Mouse (Mus musculus) neural tube, embryonic 10.5 days (tissue): Measurements from ENCODE around the gene Apol9b.
"Not testable (repeated sequence)": the region's sequence is repeated elsewhere in the genome, so short reads cannot be mapped to it uniquely, and the experiment has no call there.

ENCODE experiments used
- DNase-seq: peaks from one replicate; pipeline ENCODE4 v3.0.0-alpha.2; 2017; ENCODE audit warnings: low spot score; ENCODE audit errors: extremely low spot score

Apol9b gene

DNA sequence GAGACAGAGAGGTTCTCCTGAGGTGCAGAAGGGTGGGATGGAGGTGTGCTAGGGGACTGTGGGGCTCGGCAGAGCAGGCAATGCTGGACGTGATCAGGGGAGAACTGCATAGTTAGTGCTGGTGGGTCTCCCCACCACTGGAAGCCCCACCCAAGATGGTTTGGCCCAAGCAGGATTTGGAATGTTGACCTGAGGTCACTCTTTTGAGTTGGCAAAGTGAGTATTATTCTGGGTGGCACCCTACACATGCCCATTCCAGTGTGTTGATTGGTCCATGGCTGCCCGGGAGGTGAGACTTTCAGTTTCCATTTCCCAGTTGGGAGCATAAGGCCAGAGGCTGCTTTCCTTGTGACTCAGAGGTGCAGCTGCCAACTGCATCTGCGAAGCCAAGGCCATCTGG, at the start of gene Apol9b:
Gene Apol9b (plus strand): TSS at position 301 of the 400 bp plus-strand sequence.
- not testable (repeated sequence) for DNase-seq

- peak; percentile 27 for DNase-seq
These were observed 44.9 kb upstream of the Apol9b start for GRCm38 (mm10) chr15:77683944-77684343.

GRCm38 (mm10) chr15:77691532-77692311, 37.1 kb upstream of the Apol9b start:
- DNase-seq = peak; percentile 24

DNA sequence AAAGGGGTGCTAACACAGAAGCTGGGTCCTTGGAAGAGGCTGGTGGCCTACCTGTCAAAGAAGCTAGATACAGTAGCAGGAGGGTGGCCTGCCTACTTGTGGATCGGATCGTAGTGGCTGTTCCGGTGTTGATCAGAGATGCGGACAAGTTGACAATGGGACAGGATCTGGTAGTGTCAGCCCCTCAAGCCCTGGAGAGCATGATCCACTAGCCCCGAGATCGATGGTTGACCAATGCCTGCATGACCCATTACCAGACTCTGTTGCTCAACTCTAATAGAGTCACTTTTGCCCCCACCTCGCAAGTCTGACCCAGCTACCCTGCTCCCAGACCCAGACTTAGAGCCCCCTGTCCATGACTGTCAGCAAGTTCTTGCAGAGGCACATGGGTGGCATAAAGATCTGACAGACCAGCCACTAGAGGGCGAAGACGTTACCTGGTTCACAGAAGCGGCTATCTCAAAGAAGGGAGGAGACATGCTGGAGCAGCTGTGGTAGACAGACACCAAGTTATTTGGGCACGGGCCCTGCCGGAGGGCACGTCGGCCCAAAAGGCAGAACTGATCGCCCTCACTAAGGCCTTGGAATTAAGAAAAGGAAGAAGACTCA, 34.0 kb upstream of the Apol9b start:
- peak; percentile 22 for DNase-seq

- DNase-seq = not testable (repeated sequence)
These were observed 30.2 kb upstream of the Apol9b start, which contains the start of gene Apol7e for GRCm38 (mm10) chr15:77698656-77699055. Apol7e (plus strand) TSS chr15:77698857.

- DNase-seq = not testable (repeated sequence)
These were observed 23.5 kb upstream of the Apol9b start for GRCm38 (mm10) chr15:77705306-77705705.

- DNase-seq = not testable (repeated sequence)
These were observed 19.9 kb upstream of the Apol9b start for GRCm38 (mm10) chr15:77708936-77709335.

GRCm38 (mm10) chr15:77718240-77718639, 10.6 kb upstream of the Apol9b start:
- DNase-seq = not testable (repeated sequence)

DNA sequence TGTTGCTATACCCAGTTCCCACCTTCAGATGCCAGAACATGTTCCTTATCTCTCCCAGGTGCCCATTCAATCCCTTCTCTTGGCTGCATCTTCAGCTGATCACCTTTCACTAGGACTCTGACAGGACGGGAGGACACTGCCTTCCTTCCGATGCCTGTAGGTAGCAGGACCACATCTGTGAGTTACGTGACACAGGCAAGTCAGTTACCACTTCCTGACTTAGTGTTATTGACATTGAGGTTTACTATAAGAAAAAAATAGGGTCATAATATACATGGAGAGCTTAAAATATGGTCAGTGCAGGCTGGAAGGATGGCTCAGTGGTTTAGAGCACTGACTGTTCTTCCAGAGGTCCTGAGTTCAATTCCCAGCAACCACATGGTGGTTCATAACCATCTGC, 7.3 kb upstream of the Apol9b start:
- DNase-seq = not testable (repeated sequence)

DNA sequence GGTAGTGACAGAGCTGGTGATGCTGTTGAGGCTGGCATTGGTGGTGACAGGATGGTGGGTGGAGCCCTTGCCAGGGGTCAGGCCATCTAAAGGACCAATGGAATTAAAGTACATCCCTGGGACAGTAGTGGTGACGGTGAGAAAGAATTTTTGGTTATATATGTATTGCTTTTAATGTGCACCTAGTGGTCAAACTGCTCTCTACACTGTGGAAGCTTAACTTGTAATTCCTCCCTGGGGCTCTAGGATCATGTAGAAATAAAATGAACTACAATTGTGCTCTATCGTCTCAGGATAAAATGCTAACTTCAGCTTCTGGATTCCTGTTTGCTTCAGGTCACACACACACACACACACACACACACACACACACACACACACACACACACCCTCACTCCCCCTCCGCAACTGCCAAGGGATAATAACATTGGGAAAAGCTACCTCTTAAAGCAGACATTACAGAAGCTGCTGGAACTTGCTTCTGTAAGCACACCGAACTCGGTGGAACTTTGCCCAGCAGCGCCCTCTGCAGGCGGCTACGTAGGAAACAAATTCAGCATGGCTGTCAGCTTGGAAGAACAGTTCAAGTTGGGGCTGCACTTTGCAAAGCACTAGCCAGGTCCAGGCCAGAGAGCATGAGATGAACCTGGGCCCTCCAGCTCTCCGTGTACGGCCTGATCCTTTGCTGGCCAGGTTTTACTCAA, 4.5 kb upstream of the Apol9b start:
- not testable (repeated sequence) for DNase-seq

GRCm38 (mm10) chr15:77725393-77726020, 3.3 kb upstream of the Apol9b start:
- DNase-seq = not testable (repeated sequence)

- DNase-seq = not testable (repeated sequence)
These were observed 1.7 kb upstream of the Apol9b start for GRCm38 (mm10) chr15:77727139-77727538.

DNA sequence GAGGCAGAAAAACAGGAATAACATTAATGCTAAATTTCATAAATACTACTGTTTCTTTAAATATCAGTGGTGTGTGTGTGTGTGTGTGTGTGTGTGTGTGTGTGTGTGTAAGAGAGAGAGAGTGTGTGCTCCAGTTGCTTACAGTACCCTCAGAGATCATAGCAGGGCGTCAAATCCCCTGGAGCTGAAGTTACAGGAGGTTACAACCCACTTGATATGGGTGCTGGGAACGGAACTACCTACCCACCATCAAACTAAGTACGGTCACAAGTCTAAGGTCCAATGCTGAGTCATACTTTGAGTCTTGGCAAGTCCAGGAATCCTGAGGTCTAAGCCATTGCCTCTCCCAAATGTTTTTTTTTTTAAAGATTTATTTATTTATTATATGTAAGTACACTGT, 1.1 kb upstream of the Apol9b start:
- DNase-seq = not testable (repeated sequence)

GRCm38 (mm10) chr15:77731605-77732004, 2.8 kb downstream of the Apol9b start:
- no peak for DNase-seq

DNA sequence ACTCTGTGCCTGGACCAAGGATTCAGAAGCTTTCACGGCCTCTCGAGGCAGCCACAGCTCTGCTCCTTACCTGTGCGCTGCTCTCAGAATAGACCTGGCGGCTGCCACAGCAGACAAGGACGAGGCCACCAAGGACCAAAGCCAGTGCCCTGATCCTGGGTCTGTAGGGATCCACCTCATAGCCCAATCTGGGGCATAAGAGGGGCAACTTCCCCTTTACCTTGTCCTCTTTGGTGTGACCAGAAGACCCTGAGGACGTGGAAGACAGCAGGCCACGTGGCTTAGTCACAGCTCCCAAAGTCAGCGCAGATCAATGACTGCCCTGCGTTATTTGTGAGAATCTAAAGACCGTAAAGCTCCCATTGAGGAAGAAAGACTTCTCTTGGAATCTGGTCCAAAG, 4.0 kb downstream of the Apol9b start:
- DNase-seq = not testable (repeated sequence)

GRCm38 (mm10) chr15:77733380-77733779, 4.5 kb downstream of the Apol9b start:
- not testable (repeated sequence) for DNase-seq

DNA sequence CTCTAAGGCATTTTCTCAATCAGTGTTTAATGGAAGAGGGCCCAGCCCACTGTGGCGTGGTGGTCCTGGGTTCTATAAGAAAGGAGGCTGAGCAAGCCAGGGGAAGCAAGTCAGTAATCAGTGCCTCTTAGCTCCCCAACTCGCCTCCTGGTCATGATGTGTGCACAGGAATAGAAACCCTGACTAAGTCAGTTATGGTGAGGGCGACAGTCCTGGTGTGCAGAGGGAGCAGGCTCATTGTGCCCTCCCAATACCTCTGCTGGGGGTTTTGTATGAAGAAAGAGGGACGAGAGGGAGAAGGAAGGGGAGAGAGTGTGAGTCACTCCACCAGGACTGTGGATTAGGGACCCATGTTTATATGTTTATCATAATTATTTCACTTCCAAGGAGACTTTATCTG, 5.1 kb downstream of the Apol9b start:
- DNase-seq = not testable (repeated sequence)

GRCm38 (mm10) chr15:77740511-77741297, 11.9 kb downstream of the Apol9b start:
- no peak for DNase-seq

- DNase-seq = not testable (repeated sequence)
These were observed 12.7 kb downstream of the Apol9b start for GRCm38 (mm10) chr15:77741556-77741955.

- DNase-seq = no peak
These were observed 15.8 kb downstream of the Apol9b start for GRCm38 (mm10) chr15:77744632-77745031.

DNA sequence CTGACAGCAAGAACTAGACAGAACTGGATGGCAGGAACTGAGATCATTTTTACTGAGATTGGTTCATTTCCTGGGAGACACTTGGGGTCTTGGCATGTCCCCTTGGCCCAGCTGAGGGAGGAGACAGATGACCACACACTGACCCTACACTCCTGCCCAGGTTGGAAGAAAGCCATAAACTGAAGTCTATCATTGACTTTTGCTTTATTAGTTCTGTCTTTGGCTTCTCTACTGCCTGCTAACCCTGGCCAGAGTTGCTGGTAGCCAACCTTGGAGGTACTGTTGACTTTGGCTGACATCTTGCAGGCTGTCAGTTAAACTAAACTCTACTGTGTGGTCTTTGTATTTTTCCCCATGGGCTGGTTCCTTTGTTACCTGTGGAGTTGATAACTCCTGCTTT, 16.2 kb downstream of the Apol9b start:
- DNase-seq = no peak
